Mouse (Mus musculus) limb, embryonic 11.5 days (tissue): ENCODE data around the gene Dnmt3b. TPM values are rescaled to one million over a fixed set of nuclear protein-coding genes. Genes with fewer than 3 reads are reported as not detected.
A peak's percentile ranks its signal among the peaks of the same experiment; 100 is the strongest.
"Not testable (repeated sequence)": the region's sequence is repeated elsewhere in the genome, so short reads cannot be mapped to it uniquely, and the experiment has no call there.

Experiments used
- ATAC-seq: fragments of 200-750 bp; cut with Nextera tagmentation; 2 replicates; pipeline ENCODE4 v1.8.0; 2017; ENCODE audit warnings: low read depth; ENCODE audit not compliant: insufficient number of reproducible peaks, low FRiP score, low TSS enrichment
- DNase-seq: peaks from one replicate; pipeline ENCODE4 v3.0.0-alpha.2; 2015; ENCODE audit warnings: low spot score
- H3K27ac ChIP-seq: fragments of 300-500 bp; sonication (generic); replicated peaks from 2 replicates; pipeline ENCODE4 v1.5.1; 2014; ENCODE audit warnings: low read depth, mild to moderate bottlenecking, low read length
- H3K27me3 ChIP-seq: fragments of 300-500 bp; sonication (generic); 2 replicates; pipeline ENCODE4 v1.6.1; 2014; ENCODE audit warnings: mild to moderate bottlenecking, low read length, mixed read lengths; ENCODE audit not compliant: control insufficient read depth, insufficient read depth
- H3K36me3 ChIP-seq: fragments of 300-500 bp; sonication (generic); 2 replicates; pipeline ENCODE4 v1.6.1; 2014; ENCODE audit warnings: mild to moderate bottlenecking, low read length, moderate library complexity, mixed read lengths; ENCODE audit not compliant: control insufficient read depth, insufficient read depth
- H3K4me1 ChIP-seq: fragments of 300-500 bp; sonication (generic); 2 replicates; pipeline ENCODE4 v1.6.1; 2014; ENCODE audit warnings: low read length, mixed read lengths; ENCODE audit not compliant: control insufficient read depth, insufficient read depth
- H3K4me2 ChIP-seq: fragments of 300-500 bp; sonication (generic); 2 replicates; pipeline ENCODE4 v1.6.1; 2014; ENCODE audit warnings: low read depth, mild to moderate bottlenecking, moderate library complexity; ENCODE audit not compliant: severe bottlenecking
- H3K4me3 ChIP-seq: fragments of 300-500 bp; sonication (generic); 2 replicates; pipeline ENCODE4 v1.5.1; 2014; ENCODE audit warnings: low read depth, low read length
- H3K9ac ChIP-seq: fragments of 300-500 bp; sonication (generic); 2 replicates; pipeline ENCODE4 v1.6.1; 2014; ENCODE audit warnings: mild to moderate bottlenecking, low read length
- H3K9me3 ChIP-seq: fragments of 300-500 bp; sonication (generic); 2 replicates; pipeline ENCODE4 v1.6.1; 2016; ENCODE audit warnings: low read length; ENCODE audit not compliant: control insufficient read depth
- WGBS: fragments of 180-500 bp; shearing (Covaris S2); extraction: QIAGEN DNeasy Blood & Tissue Kit; methylation state at CpG from one replicate; pipeline ENCODE4 v1.1.7; 2014; 5-methylcytosine and 5-hydroxymethylcytosine counted together
- polyA plus RNA-seq: library from polyadenylated mRNA; unstranded; fragments of >200 nt; fragmentation: Nextera tagmentation; extraction: Ambion mirVana; gene quantifications from 2 replicates; pipeline ENCODE4 v1.2.1, GENCODE M21; 2014

Gene Dnmt3b
- polyA plus RNA-seq, 1 experiment from 2014 or later, result 20.3 TPM

- H3K27ac ChIP-seq, result no peak overlapping the region
- no peaks in the 10 kb centered on the region for H3K4me1 ChIP-seq
- WGBS, result 91% methylated on average over 2 of the region's 2 CpGs
- no peak overlapping the region for H3K9ac ChIP-seq
- ATAC-seq (no peak), DNase-seq (no peak)
- no peaks in the 10 kb centered on the region for H3K27me3 ChIP-seq
- H3K36me3 ChIP-seq, result no peaks in the 10 kb centered on the region
- no peak overlapping the region for H3K4me3 ChIP-seq
- no peak overlapping the region for H3K4me2 ChIP-seq
- no peaks in the 10 kb centered on the region for H3K9me3 ChIP-seq
Measured at GRCm38 (mm10) chr2:153672619-153673018, 23.4 kb downstream of the Dnmt3b start.

GRCm38 (mm10) chr2:153675364-153675763 is 26.1 kb downstream of the Dnmt3b start:
- not testable (repeated sequence) for H3K4me3 ChIP-seq, H3K27ac ChIP-seq, H3K27me3 ChIP-seq, H3K4me2 ChIP-seq, H3K4me1 ChIP-seq, H3K36me3 ChIP-seq, DNase-seq, H3K9ac ChIP-seq, ATAC-seq, H3K9me3 ChIP-seq
- WGBS, result 67% methylated on average over 1 of the region's 1 CpGs

- no peak overlapping the region for H3K4me2 ChIP-seq
- WGBS, result 94% methylated on average over 6 of the region's 6 CpGs
- ATAC-seq, result no peak
Measured at GRCm38 (mm10) chr2:153676944-153677343, 27.7 kb downstream of the Dnmt3b start.

GRCm38 (mm10) chr2:153677550-153677949 is 28.3 kb downstream of the Dnmt3b start:
- H3K36me3 ChIP-seq, result 0 out of 2 replicates have a peak, but pooled peaks cover 2% of the 10 kb centered on the region
- 86% methylated on average over 7 of the region's 7 CpGs for WGBS
- ATAC-seq, result no peak

More at GRCm38 (mm10) chr2:153676944-153677343, 27.7 kb downstream of the Dnmt3b start:
- 0 out of 2 replicates have a peak, but pooled peaks cover 2% of the 10 kb centered on the region for H3K36me3 ChIP-seq
- DNase-seq, result no peak
- no peak overlapping the region for H3K9ac ChIP-seq
- no peak overlapping the region for H3K4me3 ChIP-seq
- H3K27me3 ChIP-seq, result no peaks in the 10 kb centered on the region
- no peak overlapping the region for H3K27ac ChIP-seq
- no peaks in the 10 kb centered on the region for H3K4me1 ChIP-seq
- H3K9me3 ChIP-seq, result no peaks in the 10 kb centered on the region

GRCm38 (mm10) chr2:153679959-153680358 is 30.7 kb downstream of the Dnmt3b start:
- no peak overlapping the region for H3K9ac ChIP-seq
- 90% methylated on average over 1 of the region's 1 CpGs for WGBS
- no peak for ATAC-seq
- H3K4me1 ChIP-seq, result no peaks in the 10 kb centered on the region
- H3K4me3 ChIP-seq, result no peak overlapping the region
- no peak overlapping the region for H3K4me2 ChIP-seq
- no peaks in the 10 kb centered on the region for H3K27me3 ChIP-seq
- H3K36me3 ChIP-seq, result 0 out of 2 replicates have a peak, but pooled peaks cover 2% of the 10 kb centered on the region
- H3K9me3 ChIP-seq, result no peaks in the 10 kb centered on the region
- H3K27ac ChIP-seq, result no peak overlapping the region
- no peak for DNase-seq

More at GRCm38 (mm10) chr2:153677550-153677949, 28.3 kb downstream of the Dnmt3b start:
- Histone ChIP-seq H3K9ac (no peak overlapping the region), H3K4me1 (no peaks in the 10 kb centered on the region), H3K9me3 (no peaks in the 10 kb centered on the region), H3K27ac (no peak overlapping the region), H3K4me3 (no peak overlapping the region), H3K4me2 (no peak overlapping the region), H3K27me3 (no peaks in the 10 kb centered on the region)
- no peak for DNase-seq

- H3K9me3 ChIP-seq, H3K36me3 ChIP-seq, H3K9ac ChIP-seq, H3K4me2 ChIP-seq, H3K27ac ChIP-seq, H3K4me3 ChIP-seq, H3K4me1 ChIP-seq, DNase-seq, ATAC-seq, H3K27me3 ChIP-seq: not testable (repeated sequence)
- WGBS, result 87% methylated on average over 6 of the region's 7 CpGs
Measured at GRCm38 (mm10) chr2:153693413-153693812, 44.2 kb downstream of the Dnmt3b start.

GRCm38 (mm10) chr2:153694462-153695085 is 45.3 kb downstream of the Dnmt3b start:
- WGBS, result 63% methylated on average over 19 of the region's 19 CpGs
- Histone ChIP-seq H3K4me1 (no peaks in the 10 kb centered on the region), H3K9me3 (no peaks in the 10 kb centered on the region), H3K27me3 (no peaks in the 10 kb centered on the region), H3K27ac (no peak overlapping the region), H3K4me3 (no peak overlapping the region), H3K4me2 (no peak overlapping the region), H3K36me3 (no peaks in the 10 kb centered on the region), H3K9ac (no peak overlapping the region)
- ATAC-seq (no peak), DNase-seq (peak; percentile 57)

GRCm38 (mm10) chr2:153696352-153696751 is 47.1 kb downstream of the Dnmt3b start, which contains the start of gene Dnmt3c:
Dnmt3c (plus strand) TSS chr2:153696652.
- DNase-seq (no peak), ATAC-seq (no peak)
- Histone ChIP-seq H3K36me3 (no peaks in the 10 kb centered on the region), H3K4me1 (no peaks in the 10 kb centered on the region), H3K27ac (no peak within 1 kb of the TSS), H3K9ac (no peak within 1 kb of the TSS), H3K4me2 (no peak within 1 kb of the TSS), H3K27me3 (no peaks in the 10 kb centered on the region), H3K4me3 (no peak within 1 kb of the TSS), H3K9me3 (no peaks in the 10 kb centered on the region)

GRCm38 (mm10) chr2:153703389-153703788 is 54.1 kb downstream of the Dnmt3b start:
- Histone ChIP-seq H3K4me2 (no peak overlapping the region), H3K36me3 (no peaks in the 10 kb centered on the region), H3K4me3 (no peak overlapping the region), H3K9me3 (no peaks in the 10 kb centered on the region), H3K4me1 (no peaks in the 10 kb centered on the region), H3K27me3 (no peaks in the 10 kb centered on the region), H3K9ac (no peak overlapping the region), H3K27ac (no peak overlapping the region)
- 39% methylated on average over 6 of the region's 6 CpGs for WGBS
- ATAC-seq (no peak), DNase-seq (no peak)
